Mouse (Mus musculus) embryonic facial prominence, embryonic 11.5 days (tissue): ENCODE data around the gene Padi2. TPM values are rescaled to one million over a fixed set of nuclear protein-coding genes. Genes with fewer than 3 reads are reported as not detected.

Experiments
- ATAC-seq: fragments of 200-750 bp; cut with Nextera tagmentation; replicated peaks from 2 replicates; pipeline ENCODE4 v1.8.0; 2017; ENCODE audit warnings: low read depth; ENCODE audit not compliant: insufficient number of reproducible peaks, low FRiP score, low TSS enrichment
- DNase-seq: peaks from one replicate; pipeline ENCODE4 v3.0.0-alpha.2; 2015; ENCODE audit warnings: low spot score
- H3K27ac ChIP-seq: fragments of 300-500 bp; sonication (generic); replicated peaks from 2 replicates; pipeline ENCODE4 v1.5.1; 2014; ENCODE audit warnings: mild to moderate bottlenecking, low read depth, low read length, control low read depth
- H3K27me3 ChIP-seq: fragments of 300-500 bp; sonication (generic); 2 replicates; pipeline ENCODE4 v1.6.1; 2014; ENCODE audit warnings: mild to moderate bottlenecking, low read length, moderate library complexity, mixed read lengths; ENCODE audit not compliant: control insufficient read depth, insufficient read depth
- H3K36me3 ChIP-seq: fragments of 300-500 bp; sonication (generic); replicated peaks from 2 replicates; pipeline ENCODE4 v1.6.1; 2014; ENCODE audit warnings: low read depth, mild to moderate bottlenecking, low read length, moderate library complexity, mixed read lengths; ENCODE audit not compliant: control insufficient read depth, insufficient read depth
- H3K4me1 ChIP-seq: fragments of 300-500 bp; sonication (generic); 2 replicates; pipeline ENCODE4 v1.6.1; 2014; ENCODE audit warnings: low read length, mixed read lengths; ENCODE audit not compliant: control insufficient read depth, insufficient read depth
- H3K4me2 ChIP-seq: fragments of 300-500 bp; sonication (generic); 2 replicates; pipeline ENCODE4 v1.6.1; 2014; ENCODE audit warnings: low read depth, mild to moderate bottlenecking, control low read depth, low read length, moderate library complexity
- H3K4me3 ChIP-seq: fragments of 300-500 bp; sonication (generic); 2 replicates; pipeline ENCODE4 v1.5.1; 2014; ENCODE audit warnings: low read depth, low read length, control low read depth
- H3K9ac ChIP-seq: fragments of 300-500 bp; sonication (generic); replicated peaks from 2 replicates; pipeline ENCODE4 v1.6.1; 2014; ENCODE audit warnings: mild to moderate bottlenecking, control low read depth, low read length
- H3K9me3 ChIP-seq: fragments of 300-500 bp; sonication (generic); replicated peaks from 2 replicates; pipeline ENCODE4 v1.6.1; 2016; ENCODE audit warnings: mild to moderate bottlenecking, low read length, inconsistent platforms, mixed read lengths; ENCODE audit not compliant: control insufficient read depth
- WGBS: fragments of 180-500 bp; shearing (Covaris S2); extraction: QIAGEN DNeasy Blood & Tissue Kit; methylation state at CpG from one replicate; pipeline ENCODE4 v1.1.7; 2014; 5-methylcytosine and 5-hydroxymethylcytosine counted together
- polyA plus RNA-seq: library from polyadenylated mRNA; unstranded; fragments of >200 nt; fragmentation: Nextera tagmentation; extraction: Ambion mirVana; gene quantifications from 2 replicates; pipeline ENCODE4 v1.2.1, GENCODE M21; 2014

Gene Padi2
- polyA plus RNA-seq, 1 experiment from 2014 or later: 2.4 TPM

- no peak overlapping the region for H3K9ac ChIP-seq
- 49% methylated on average over 12 of the region's 12 CpGs for WGBS
- ATAC-seq (no peak), DNase-seq (no peak)
- H3K4me2 ChIP-seq: no peak overlapping the region
- no peak overlapping the region for H3K27ac ChIP-seq
- no peaks in the 10 kb centered on the region; the same call in 1 of the 2 replicates for H3K36me3 ChIP-seq
- H3K4me1 ChIP-seq: peaks cover 2% of the 10 kb centered on the region; the same call in 1 of the 2 replicates
- H3K9me3 ChIP-seq: no peaks in the 10 kb centered on the region
- H3K27me3 ChIP-seq: peaks cover 16% of the 10 kb centered on the region; the same call in 1 of the 2 replicates
- no peak overlapping the region for H3K4me3 ChIP-seq
These were observed 1.3 kb downstream of the Padi2 start for GRCm38 (mm10) chr4:140907306-140908024.

DNA sequence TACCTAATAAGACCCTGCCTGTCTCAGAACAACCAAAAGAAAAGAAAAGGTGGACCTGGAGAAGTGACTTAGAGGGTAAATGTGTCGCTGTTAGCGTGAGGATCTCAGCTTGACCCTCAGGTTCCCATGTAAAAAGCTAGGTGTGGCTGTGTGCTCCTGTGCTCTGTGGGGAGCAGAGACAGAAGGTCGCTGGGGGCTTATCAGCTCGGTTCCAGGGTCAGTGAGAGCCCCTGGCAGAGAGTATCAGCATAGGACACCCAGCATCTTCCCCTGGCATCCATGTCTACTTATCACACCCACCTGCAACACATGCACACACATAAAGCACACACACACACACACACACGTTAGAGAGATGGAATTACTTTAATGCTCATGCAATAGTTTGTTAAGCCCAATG, 2.5 kb downstream of the Padi2 start:
- ATAC-seq (no peak), DNase-seq (no peak)
- no peak overlapping the region for H3K9ac ChIP-seq
- H3K36me3 ChIP-seq: no peaks in the 10 kb centered on the region; the same call in 1 of the 2 replicates
- no peak overlapping the region for H3K27ac ChIP-seq
- H3K27me3 ChIP-seq: peaks cover 16% of the 10 kb centered on the region; the same call in 1 of the 2 replicates
- no peaks in the 10 kb centered on the region for H3K9me3 ChIP-seq
- no peak overlapping the region for H3K4me2 ChIP-seq
- peaks cover 2% of the 10 kb centered on the region; the same call in 1 of the 2 replicates for H3K4me1 ChIP-seq
- H3K4me3 ChIP-seq: no peak overlapping the region
- 63% methylated on average over 5 of the region's 5 CpGs for WGBS

DNA sequence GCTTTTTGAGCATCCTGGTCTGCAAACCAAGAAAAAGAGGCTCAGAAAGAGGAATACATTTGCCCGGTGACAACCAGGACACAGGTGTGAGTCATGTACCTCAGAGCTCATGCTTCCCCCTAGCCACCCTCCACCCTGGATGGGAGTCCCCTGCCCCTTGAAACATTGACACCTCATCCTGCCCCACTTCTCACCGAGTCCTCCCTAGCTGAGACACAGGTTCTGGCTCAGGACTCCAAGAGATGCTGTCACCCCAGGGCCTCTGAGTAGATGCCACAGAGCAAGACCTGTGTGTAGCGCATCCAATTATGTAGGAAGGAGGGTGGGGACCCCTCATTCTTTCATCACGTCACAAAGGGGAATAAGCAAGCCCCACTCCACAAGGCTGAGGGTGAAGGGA, 3.4 kb downstream of the Padi2 start:
- H3K36me3 ChIP-seq: no peaks in the 10 kb centered on the region; the same call in 1 of the 2 replicates
- no peak overlapping the region for H3K27ac ChIP-seq
- ATAC-seq: no peak
- no peaks in the 10 kb centered on the region for H3K9me3 ChIP-seq
- H3K9ac ChIP-seq: no peak overlapping the region
- peaks cover 16% of the 10 kb centered on the region; the same call in 1 of the 2 replicates for H3K27me3 ChIP-seq
- H3K4me1 ChIP-seq: peaks cover 2% of the 10 kb centered on the region; the same call in 1 of the 2 replicates
- no peak for DNase-seq
- no peak overlapping the region for H3K4me2 ChIP-seq
- 78% methylated on average over 4 of the region's 4 CpGs for WGBS
- no peak overlapping the region for H3K4me3 ChIP-seq

DNA sequence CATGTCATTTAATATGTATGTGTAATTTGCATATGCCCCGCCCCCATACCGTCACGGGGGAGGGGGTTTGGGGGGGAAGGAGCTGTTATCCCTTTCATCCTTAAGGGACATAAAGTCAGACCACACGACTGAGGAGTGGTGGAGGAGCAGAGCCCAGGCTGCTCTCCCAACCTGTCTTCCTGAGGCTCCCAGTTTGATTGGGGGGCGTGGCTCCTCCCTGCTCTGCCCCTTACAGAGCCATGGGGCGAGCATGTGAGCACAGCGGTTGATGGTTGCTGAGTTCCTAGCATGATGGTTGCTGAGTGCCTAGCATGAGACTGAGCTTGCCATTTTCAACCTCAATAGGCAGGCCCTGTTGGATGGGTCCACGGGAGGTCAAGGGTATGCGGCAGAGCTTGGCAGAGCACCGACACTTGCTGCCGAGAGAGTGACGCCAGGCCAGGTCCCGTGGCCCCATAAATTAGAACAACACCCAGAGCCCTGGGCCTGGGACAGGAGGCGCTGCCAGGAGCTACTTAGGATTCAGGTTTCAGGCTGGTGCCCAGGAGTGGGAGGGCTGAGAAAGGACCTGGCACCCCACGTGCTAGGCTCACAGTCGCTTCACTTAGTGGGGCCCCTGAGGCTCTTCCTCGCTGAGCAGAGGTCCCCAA, 4.6 kb downstream of the Padi2 start:
- Histone ChIP-seq H3K4me1 (peaks cover 2% of the 10 kb centered on the region; the same call in 1 of the 2 replicates), H3K9me3 (no peaks in the 10 kb centered on the region), H3K27ac (no peak overlapping the region), H3K4me2 (no peak overlapping the region), H3K9ac (no peak overlapping the region), H3K27me3 (peaks cover 8% of the 10 kb centered on the region; the same call in 1 of the 2 replicates), H3K36me3 (no peaks in the 10 kb centered on the region; the same call in 1 of the 2 replicates), H3K4me3 (no peak overlapping the region)
- no peak for ATAC-seq
- DNase-seq: no peak
- WGBS: 36% methylated on average over 17 of the region's 17 CpGs

- no peak for ATAC-seq
These were observed 5.3 kb downstream of the Padi2 start for GRCm38 (mm10) chr4:140911416-140911815.

GRCm38 (mm10) chr4:140912271-140912833, 6.2 kb downstream of the Padi2 start:
- ATAC-seq: no peak
- 86% methylated on average over 10 of the region's 10 CpGs for WGBS
- Histone ChIP-seq H3K9me3 (no peaks in the 10 kb centered on the region), H3K9ac (no peak overlapping the region), H3K4me2 (no peak overlapping the region), H3K4me1 (no peaks in the 10 kb centered on the region), H3K27me3 (0 out of 2 replicates have a peak, but pooled peaks cover 5% of the 10 kb centered on the region), H3K36me3 (no peaks in the 10 kb centered on the region; the same call in 1 of the 2 replicates), H3K4me3 (no peak overlapping the region), H3K27ac (no peak overlapping the region)
- DNase-seq: no peak

More at GRCm38 (mm10) chr4:140911416-140911815, 5.3 kb downstream of the Padi2 start:
- 0 out of 2 replicates have a peak, but pooled peaks cover 8% of the 10 kb centered on the region for H3K27me3 ChIP-seq
- no peaks in the 10 kb centered on the region for H3K4me1 ChIP-seq
- H3K36me3 ChIP-seq: no peaks in the 10 kb centered on the region; the same call in 1 of the 2 replicates
- H3K9ac ChIP-seq: no peak overlapping the region
- H3K27ac ChIP-seq: no peak overlapping the region
- DNase-seq: no peak
- no peak overlapping the region for H3K4me3 ChIP-seq
- no peaks in the 10 kb centered on the region for H3K9me3 ChIP-seq
- no peak overlapping the region for H3K4me2 ChIP-seq
- 92% methylated on average over 9 of the region's 9 CpGs for WGBS

DNA sequence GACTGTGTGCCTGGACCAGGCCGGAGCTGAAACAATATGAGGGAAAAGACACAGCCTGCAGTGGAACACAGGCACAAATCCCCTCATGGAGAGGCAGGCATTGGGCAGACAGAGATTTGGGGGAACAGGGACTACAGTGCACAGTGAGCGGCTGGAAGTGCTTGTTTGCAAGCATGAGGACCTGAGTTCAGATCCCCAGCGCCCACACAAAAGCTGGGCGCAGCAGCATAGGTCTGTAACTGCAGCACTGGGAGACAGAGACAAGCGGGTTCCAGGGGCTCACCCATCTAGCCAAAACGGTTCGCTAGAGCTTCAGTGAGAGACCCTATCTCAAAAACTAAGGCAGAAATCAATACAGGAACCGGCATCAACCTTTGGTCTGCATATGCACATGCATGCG, 7.4 kb downstream of the Padi2 start:
- Histone ChIP-seq H3K4me1 (no peaks in the 10 kb centered on the region), H3K27me3 (no peaks in the 10 kb centered on the region), H3K9me3 (no peaks in the 10 kb centered on the region), H3K27ac (no peak overlapping the region), H3K4me2 (no peak overlapping the region), H3K4me3 (no peak overlapping the region), H3K36me3 (no peaks in the 10 kb centered on the region; the same call in 1 of the 2 replicates), H3K9ac (no peak overlapping the region)
- DNase-seq (no peak), ATAC-seq (no peak)
- 95% methylated on average over 9 of the region's 9 CpGs for WGBS
